Mouse (Mus musculus) heart, postnatal 10 days (tissue): Measurements from ENCODE around the gene Rgs14. TPM values are rescaled to one million over a fixed set of nuclear protein-coding genes. Genes with fewer than 3 reads are reported as not detected.

ENCODE experiments used
- DNase-seq, 2 experiments: peaks; one replicate each; pipeline ENCODE4 v3.0.0; 2021
- intact Hi-C: fragments of 180-260 bp; cut with DNase I; formaldehyde crosslinking; loops from one replicate; pipeline ENCODE4 v1.15.1; 2025
- total RNA-seq, 2 experiments: library from RNA; stranded (reverse); gene quantifications; 2 replicates each; pipeline ENCODE4 v1.2.3; 2021

Gene Rgs14
- total RNA-seq, 2 experiments from 2014 or later, result 0.60 to 0.74 TPM

- DNase-seq, result no peak
- intact Hi-C loops, result no loop called here
Measured at GRCm38 (mm10) chr13:55403935-55404852, 34.7 kb downstream of the Rgs14 start.

GRCm38 (mm10) chr13:55404853-55405782 lies 35.6 kb downstream of the Rgs14 start:
- peak; percentile 82 to 87 for DNase-seq
- intact Hi-C loops, result loop anchor here (1.0 to 5.0 kb wide), 3 partner anchors 64 to 132 kb away; partner anchors contain the start of gene Ddx41

- intact Hi-C loops, result loop anchor here (1.0 to 5.0 kb wide), 3 partner anchors 63 to 131 kb away; partner anchors contain the start of gene Ddx41
- no peak for DNase-seq
Measured at GRCm38 (mm10) chr13:55405783-55406390, 36.4 kb downstream of the Rgs14 start.

- intact Hi-C loops, result loop anchor here (5.0 kb wide), 1 partner anchor 130 kb away; the partner anchor contains the start of gene Ddx41
- DNase-seq, result no peak
Measured at GRCm38 (mm10) chr13:55407341-55407740, 37.8 kb downstream of the Rgs14 start.

- no peak for DNase-seq
- intact Hi-C loops, result loop anchor here (5.0 kb wide), 1 partner anchor 129 kb away; the partner anchor contains the start of gene Ddx41
Measured at GRCm38 (mm10) chr13:55408546-55409120, 39.1 kb downstream of the Rgs14 start.

- intact Hi-C loops, result no loop called here
Measured at GRCm38 (mm10) chr13:55411826-55412225, 42.3 kb downstream of the Rgs14 start.

GRCm38 (mm10) chr13:55412643-55413307 lies 43.2 kb downstream of the Rgs14 start:
- no peak for DNase-seq
- intact Hi-C loops, result no loop called here

More at GRCm38 (mm10) chr13:55411826-55412225, 42.3 kb downstream of the Rgs14 start:
- DNase-seq, result no peak

GRCm38 (mm10) chr13:55413333-55413732 lies 43.8 kb downstream of the Rgs14 start:
- intact Hi-C loops, result no loop called here
- DNase-seq, result no peak

- peak; percentile 49 to 51 for DNase-seq
- intact Hi-C loops, result no loop called here
Measured at GRCm38 (mm10) chr13:55414743-55415380, 45.3 kb downstream of the Rgs14 start, which contains the start of gene Pfn3. Gene Pfn3 (minus strand): TSS chr13:55415232.

GRCm38 (mm10) chr13:55418004-55418403 lies 48.5 kb downstream of the Rgs14 start:
- DNase-seq, result peak; percentile 89 to 96
- intact Hi-C loops, result loop anchor here (1.0 kb wide), 2 partner anchors 53 to 99 kb away; no protein-coding TSS in a partner anchor

GRCm38 (mm10) chr13:55419142-55419541 lies 49.6 kb downstream of the Rgs14 start:
- intact Hi-C loops, result no loop called here
- no peak for DNase-seq

- DNase-seq, result no peak
- intact Hi-C loops, result no loop called here
Measured at GRCm38 (mm10) chr13:55420018-55420932, 50.7 kb downstream of the Rgs14 start.

GRCm38 (mm10) chr13:55420933-55421800 lies 51.6 kb downstream of the Rgs14 start:
- DNase-seq, result peak; percentile 77 to 80
- intact Hi-C loops, result loop anchor here (1.0 kb wide), 2 partner anchors 48 to 92 kb away; partner anchors contain the start of gene Pdlim7

GRCm38 (mm10) chr13:55426613-55427012 lies 57.1 kb downstream of the Rgs14 start, which contains the start of gene F12:
Gene F12 (minus strand): TSS chr13:55426793.
- intact Hi-C loops, result no loop called here
- DNase-seq, result no peak

GRCm38 (mm10) chr13:55429226-55429888 lies 59.8 kb downstream of the Rgs14 start:
- intact Hi-C loops, result no loop called here
- DNase-seq, result peak in 1 of 2 experiments; percentile 71

- intact Hi-C loops, result no loop called here
- no peak for DNase-seq
Measured at GRCm38 (mm10) chr13:55430566-55430965, 61.0 kb downstream of the Rgs14 start.
